In the genomic region with DNA sequence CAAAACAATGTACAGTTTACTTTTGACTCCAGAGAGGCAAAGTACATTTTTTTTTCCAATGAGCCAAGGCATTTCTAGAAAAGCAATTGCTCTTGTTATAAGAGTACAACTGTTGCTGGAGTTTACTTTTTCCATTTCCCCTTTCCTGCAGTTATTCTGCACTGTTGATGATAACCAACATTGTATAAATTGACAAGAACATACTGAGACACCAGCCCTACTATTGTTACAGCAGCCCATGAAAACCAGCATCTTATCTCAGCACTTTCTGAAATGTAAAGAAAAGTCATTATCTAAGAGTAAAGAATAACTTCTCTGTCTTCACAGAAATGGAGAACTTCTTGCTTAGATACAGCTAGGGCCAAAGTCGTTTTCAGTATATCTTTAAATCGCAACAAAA, we compare ENCODE assay signal across 27 mouse cellular contexts.
"Had no signal": no experiment of that assay in that cellular context is flagged by ENCODE, and none has a peak within 500 bp of the region (broad histone marks: within the 10 kb centered on the region; RNA-seq: fewer than 3 reads in every experiment).

No protein-coding gene starts in this region.

- H3K36me3 ChIP-seq: limb, embryonic 10.5 days; limb, embryonic 12.5 days; limb, embryonic 13.5 days; limb, embryonic 15.5 days; liver, embryonic 12.5 days; liver, embryonic 13.5 days; liver, embryonic 15.5 days; lung, embryonic 15.5 days; midbrain, embryonic 10.5 days; midbrain, embryonic 12.5 days; midbrain, embryonic 13.5 days; midbrain, embryonic 15.5 days had no signal

- H3K9me3 ChIP-seq: limb, embryonic 10.5 days; limb, embryonic 12.5 days; limb, embryonic 13.5 days; limb, embryonic 15.5 days; liver, embryonic 12.5 days; liver, embryonic 13.5 days; liver, embryonic 15.5 days; lung, embryonic 15.5 days; megakaryocyte, embryonic 14.5 days; midbrain, embryonic 10.5 days; midbrain, embryonic 12.5 days; midbrain, embryonic 13.5 days; midbrain, embryonic 15.5 days had no signal

- H3K4me1 ChIP-seq: limb, embryonic 10.5 days; limb, embryonic 12.5 days; limb, embryonic 13.5 days; limb, embryonic 15.5 days; liver, embryonic 12.5 days; liver, embryonic 13.5 days; liver, embryonic 15.5 days; lung, embryonic 15.5 days; megakaryocyte, embryonic 14.5 days; midbrain, embryonic 10.5 days; midbrain, embryonic 12.5 days; midbrain, embryonic 13.5 days; midbrain, embryonic 15.5 days had no signal

- H3K27ac ChIP-seq: limb, embryonic 10.5 days; limb, embryonic 12.5 days; limb, embryonic 13.5 days; limb, embryonic 15.5 days; liver, embryonic 12.5 days; liver, embryonic 13.5 days; liver, embryonic 14.5 days; liver, embryonic 15.5 days; lung, embryonic 15.5 days; macrophage; midbrain, embryonic 10.5 days; midbrain, embryonic 12.5 days; midbrain, embryonic 13.5 days; midbrain, embryonic 15.5 days had no signal

- DNase-seq: left cerebral cortex, postnatal 4 days; liver; liver, embryonic 13.5 days; liver, postnatal 0 days; lung, adult 18-20 months; lung, adult 2 months; lung, embryonic 14.5 days; lung, postnatal 10 days; lung, postnatal 14 days; lung, postnatal 36 days; lung, postnatal 4 days; midbrain, embryonic 14.5 days had no signal

- H3K4me3 ChIP-seq: limb, embryonic 10.5 days; limb, embryonic 12.5 days; limb, embryonic 13.5 days; limb, embryonic 15.5 days; liver, embryonic 12.5 days; liver, embryonic 13.5 days; liver, embryonic 15.5 days; lung, embryonic 15.5 days; megakaryocyte, embryonic 14.5 days; midbrain, embryonic 10.5 days; midbrain, embryonic 12.5 days; midbrain, embryonic 13.5 days; midbrain, embryonic 15.5 days; myocyte had no signal

- H3K9ac ChIP-seq: limb, embryonic 12.5 days; limb, embryonic 13.5 days; limb, embryonic 15.5 days; liver, embryonic 12.5 days; liver, embryonic 13.5 days; liver, embryonic 14.5 days; liver, embryonic 15.5 days; liver, postnatal 0 days; lung, embryonic 14.5 days; lung, embryonic 15.5 days; midbrain, embryonic 12.5 days; midbrain, embryonic 13.5 days; midbrain, embryonic 15.5 days had no signal

- H3K27me3 ChIP-seq: limb, embryonic 12.5 days; limb, embryonic 13.5 days; limb, embryonic 15.5 days; liver, embryonic 12.5 days; liver, embryonic 13.5 days; liver, embryonic 15.5 days; lung, embryonic 15.5 days; megakaryocyte, embryonic 14.5 days; midbrain, embryonic 12.5 days; midbrain, embryonic 13.5 days; midbrain, embryonic 15.5 days had no signal
